Mouse (Mus musculus) hindbrain, embryonic 13.5 days (tissue): ENCODE results near the gene Eefsec. TPM values are rescaled to one million over a fixed set of nuclear protein-coding genes. Genes with fewer than 3 reads are reported as not detected.
A peak's percentile ranks its signal among the peaks of the same experiment; 100 is the strongest.

Experiments
- ATAC-seq: fragments of 200-750 bp; cut with Nextera tagmentation; 2 replicates; pipeline ENCODE4 v1.8.0; 2017; ENCODE audit warnings: moderate TSS enrichment; ENCODE audit not compliant: low FRiP score
- H3K27ac ChIP-seq: fragments of 300-500 bp; sonication (generic); 2 replicates; pipeline ENCODE4 v1.5.1; 2015; ENCODE audit warnings: inconsistent platforms, mild to moderate bottlenecking, moderate library complexity
- H3K27me3 ChIP-seq: fragments of 300-500 bp; sonication (generic); 2 replicates; pipeline ENCODE4 v1.6.1; 2015; ENCODE audit warnings: mild to moderate bottlenecking, inconsistent platforms
- H3K36me3 ChIP-seq: fragments of 300-500 bp; sonication (generic); 2 replicates; pipeline ENCODE4 v1.6.1; 2015; ENCODE audit warnings: mild to moderate bottlenecking, inconsistent platforms
- H3K4me1 ChIP-seq: fragments of 300-500 bp; sonication (generic); replicated peaks from 2 replicates; pipeline ENCODE4 v1.6.1; 2015; ENCODE audit warnings: inconsistent platforms
- H3K4me2 ChIP-seq: fragments of 300-500 bp; sonication (generic); 2 replicates; pipeline ENCODE4 v1.6.1; 2015; ENCODE audit warnings: inconsistent platforms, mild to moderate bottlenecking, moderate library complexity
- H3K4me3 ChIP-seq: fragments of 300-500 bp; sonication (generic); 2 replicates; pipeline ENCODE4 v1.5.1; 2015; ENCODE audit warnings: mild to moderate bottlenecking, inconsistent platforms
- H3K9ac ChIP-seq: fragments of 300-500 bp; sonication (generic); 2 replicates; pipeline ENCODE4 v1.6.1; 2015; ENCODE audit warnings: mild to moderate bottlenecking, inconsistent platforms
- H3K9me3 ChIP-seq: fragments of 300-500 bp; sonication (generic); 2 replicates; pipeline ENCODE4 v1.6.1; 2016; ENCODE audit warnings: inconsistent platforms
- WGBS: fragments of 180-500 bp; shearing (Covaris S2); methylation state at CpG from one replicate; pipeline ENCODE4 v1.1.7; 2015; 5-methylcytosine and 5-hydroxymethylcytosine counted together
- polyA plus RNA-seq: library from polyadenylated mRNA; unstranded; fragments of >200 nt; fragmentation: Nextera tagmentation; extraction: Ambion mirVana; gene quantifications from 2 replicates; pipeline ENCODE4 v1.2.1, GENCODE M21; 2015

Gene Eefsec
- polyA plus RNA-seq, 1 experiment from 2014 or later = 25.2 TPM

DNA sequence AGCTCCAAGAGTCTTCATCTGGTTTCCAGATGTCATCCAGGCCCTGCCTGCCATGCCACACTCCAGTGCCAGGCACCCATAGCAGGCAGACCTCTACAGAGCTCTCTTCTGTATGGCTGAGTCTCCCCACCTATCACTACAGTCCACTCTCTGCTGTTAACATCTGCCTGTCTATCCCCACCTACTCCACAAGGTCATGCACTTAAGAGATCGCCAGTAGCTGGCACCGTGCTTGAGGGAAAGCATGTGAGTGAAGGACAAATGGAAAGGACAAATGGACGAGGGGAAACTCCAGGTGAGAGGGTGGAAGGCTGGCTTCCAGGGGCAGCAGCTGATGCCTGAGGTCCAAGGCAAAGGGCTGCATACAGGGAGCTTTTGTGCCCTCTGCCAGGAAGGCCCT is 90.5 kb downstream of the Eefsec start:
- peaks cover 4% of the 10 kb centered on the region for H3K9me3 ChIP-seq
- H3K4me1 ChIP-seq = no peaks in the 10 kb centered on the region
- H3K4me2 ChIP-seq = no peak overlapping the region
- H3K27ac ChIP-seq = no peak overlapping the region
- ATAC-seq = no peak
- no peaks in the 10 kb centered on the region for H3K27me3 ChIP-seq
- no peak overlapping the region for H3K9ac ChIP-seq
- WGBS = 82% methylated on average over 3 of the region's 3 CpGs
- no peak overlapping the region for H3K4me3 ChIP-seq
- peaks cover 10% of the 10 kb centered on the region for H3K36me3 ChIP-seq

DNA sequence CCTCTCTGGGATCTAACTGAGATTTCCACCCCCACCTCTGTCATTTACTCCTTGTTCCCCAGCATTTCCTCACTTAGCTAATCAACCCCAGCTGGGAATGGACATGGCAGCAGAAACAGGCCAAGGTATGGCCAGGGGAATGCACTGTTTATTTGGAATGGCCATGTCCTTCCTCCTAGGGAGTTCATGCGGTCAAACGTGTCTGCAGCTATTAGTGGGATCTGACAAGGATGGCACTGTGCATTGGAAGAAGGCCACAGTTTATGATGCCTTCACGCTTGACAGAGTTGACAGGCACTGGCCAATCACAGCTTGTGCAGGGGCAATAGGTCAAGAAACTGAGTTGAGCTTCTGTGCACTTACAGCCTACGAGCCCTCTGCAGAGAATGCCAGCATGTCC is 93.8 kb downstream of the Eefsec start:
- Histone ChIP-seq H3K27ac (no peak overlapping the region), H3K27me3 (no peaks in the 10 kb centered on the region), H3K4me1 (no peaks in the 10 kb centered on the region), H3K9ac (no peak overlapping the region), H3K9me3 (no peaks in the 10 kb centered on the region), H3K36me3 (peaks cover 7% of the 10 kb centered on the region), H3K4me3 (no peak overlapping the region), H3K4me2 (no peak overlapping the region)
- no peak for ATAC-seq
- 65% methylated on average over 4 of the region's 4 CpGs for WGBS

DNA sequence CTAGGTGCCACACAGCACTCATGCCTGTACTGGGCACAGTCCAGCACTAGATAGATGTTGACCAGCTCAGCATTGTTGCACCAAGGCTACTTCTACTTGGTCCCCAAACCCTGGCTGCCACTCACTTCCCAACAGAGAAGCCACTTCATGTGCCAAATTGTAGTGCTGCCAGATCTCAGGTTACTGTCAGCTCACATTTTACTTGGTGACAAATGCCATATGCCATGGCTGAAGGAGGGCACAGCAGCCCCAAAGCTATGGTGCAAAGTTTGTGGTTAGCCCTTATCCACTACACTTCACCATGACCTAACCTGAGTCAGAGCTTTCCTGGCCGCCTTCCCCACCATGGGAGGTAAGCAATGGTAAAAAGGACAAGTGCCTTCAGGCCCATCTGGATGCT is 99.6 kb downstream of the Eefsec start:
- WGBS = 92% methylated on average over 1 of the region's 1 CpGs
- Histone ChIP-seq H3K27ac (no peak overlapping the region), H3K27me3 (no peaks in the 10 kb centered on the region), H3K4me1 (peaks cover 42% of the 10 kb centered on the region), H3K9me3 (no peaks in the 10 kb centered on the region), H3K36me3 (peaks cover 3% of the 10 kb centered on the region; the same call in 1 of the 2 replicates), H3K4me2 (no peak overlapping the region), H3K4me3 (no peak overlapping the region), H3K9ac (no peak overlapping the region)
- no peak for ATAC-seq

DNA sequence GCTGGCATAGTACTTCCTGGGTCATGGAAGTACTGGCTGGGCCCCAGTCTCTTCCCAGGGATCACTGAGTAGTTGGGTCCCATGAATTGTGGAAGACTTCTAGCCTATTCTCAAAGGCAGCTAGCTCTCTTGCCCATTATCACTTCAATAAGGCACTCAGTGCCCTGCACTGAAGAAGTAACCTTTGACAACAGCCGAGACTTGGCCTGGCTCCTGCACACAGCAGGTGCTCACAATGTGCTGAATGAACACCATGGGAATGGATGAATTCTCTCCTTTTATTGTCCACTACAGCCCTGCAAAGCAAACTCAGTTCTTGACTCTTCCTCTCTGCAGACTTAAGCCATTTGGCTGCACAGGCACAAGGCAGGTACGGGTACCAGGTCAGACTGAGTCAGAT is 101.0 kb downstream of the Eefsec start:
- no peaks in the 10 kb centered on the region for H3K9me3 ChIP-seq
- H3K4me2 ChIP-seq = no peak overlapping the region
- ATAC-seq = no peak
- no peak overlapping the region for H3K4me3 ChIP-seq
- 54% methylated on average over 2 of the region's 2 CpGs for WGBS
- H3K27ac ChIP-seq = no peak overlapping the region
- peaks cover 46% of the 10 kb centered on the region for H3K4me1 ChIP-seq
- 0 out of 2 replicates have a peak, but pooled peaks cover 3% of the 10 kb centered on the region for H3K27me3 ChIP-seq
- no peak overlapping the region for H3K9ac ChIP-seq
- H3K36me3 ChIP-seq = peaks cover 3% of the 10 kb centered on the region; the same call in 1 of the 2 replicates

GRCm38 (mm10) chr6:88343485-88344450 is 102.6 kb downstream of the Eefsec start:
- no peaks in the 10 kb centered on the region for H3K9me3 ChIP-seq
- H3K36me3 ChIP-seq = no peaks in the 10 kb centered on the region
- H3K27ac ChIP-seq = peak overlapping the region; percentile 79
- ATAC-seq = peak; percentile 86
- WGBS = 40% methylated on average over 7 of the region's 7 CpGs
- no peak overlapping the region for H3K4me3 ChIP-seq
- 0 out of 2 replicates have a peak, but pooled peaks cover 3% of the 10 kb centered on the region for H3K27me3 ChIP-seq
- H3K4me1 ChIP-seq = peaks cover 51% of the 10 kb centered on the region
- peak overlapping the region; percentile 55 for H3K9ac ChIP-seq
- H3K4me2 ChIP-seq = no peak overlapping the region

- Histone ChIP-seq H3K9me3 (no peaks in the 10 kb centered on the region), H3K4me1 (peaks cover 51% of the 10 kb centered on the region), H3K27ac (peak overlapping the region; percentile 79), H3K4me2 (no peak overlapping the region), H3K4me3 (no peak overlapping the region), H3K9ac (peak overlapping the region; percentile 55; the same call in 1 of the 2 replicates), H3K36me3 (no peaks in the 10 kb centered on the region), H3K27me3 (0 out of 2 replicates have a peak, but pooled peaks cover 3% of the 10 kb centered on the region)
- ATAC-seq = peak; percentile 41; the same call in 1 of the 2 replicates
- WGBS = 86% methylated on average over 3 of the region's 3 CpGs
These were observed 103.4 kb downstream of the Eefsec start for GRCm38 (mm10) chr6:88342965-88343364.

DNA sequence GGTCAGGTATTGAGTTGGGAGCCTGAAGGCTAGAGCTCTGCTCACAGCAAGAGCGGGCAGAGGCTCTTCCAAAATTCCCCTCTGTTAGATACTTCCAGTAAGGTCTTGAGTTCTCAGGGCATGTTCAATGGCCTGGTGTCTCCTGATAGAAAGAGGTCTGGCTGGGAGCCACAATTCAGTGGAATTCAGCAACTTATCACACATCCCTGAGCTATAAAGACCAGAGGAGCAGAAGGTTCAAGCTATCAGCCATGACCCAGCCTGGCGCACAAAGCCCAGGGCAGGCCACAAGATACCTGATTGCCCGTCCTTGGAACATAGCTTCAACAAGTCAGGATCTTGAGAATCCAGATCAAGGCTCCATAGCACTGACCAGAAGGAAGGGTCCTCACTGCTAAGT is 105.2 kb downstream of the Eefsec start:
- Histone ChIP-seq H3K9me3 (no peaks in the 10 kb centered on the region), H3K36me3 (no peaks in the 10 kb centered on the region), H3K4me1 (peaks cover 48% of the 10 kb centered on the region), H3K4me3 (no peak overlapping the region), H3K4me2 (no peak overlapping the region), H3K9ac (no peak overlapping the region), H3K27ac (no peak overlapping the region), H3K27me3 (0 out of 2 replicates have a peak, but pooled peaks cover 3% of the 10 kb centered on the region)
- ATAC-seq = no peak
- WGBS = 92% methylated on average over 3 of the region's 3 CpGs

DNA sequence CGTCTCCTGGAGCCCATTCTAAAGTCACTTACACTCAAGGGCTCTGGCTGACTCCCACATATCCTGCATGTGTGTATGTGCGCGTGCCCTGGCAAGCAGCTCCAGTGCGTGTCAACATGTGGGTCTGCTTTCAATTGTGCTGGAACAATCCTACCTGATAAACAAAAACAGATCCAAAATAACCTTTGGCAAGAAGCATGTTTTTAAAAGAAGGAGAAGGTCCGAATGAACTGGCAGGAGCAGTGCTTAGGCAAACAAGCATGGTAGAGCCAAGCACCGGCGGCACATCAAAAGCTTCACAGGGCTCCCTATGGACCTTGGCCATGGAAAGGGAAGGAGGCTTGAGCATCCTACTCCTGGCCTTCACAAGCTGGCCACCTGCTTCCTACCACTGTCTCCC is 105.6 kb downstream of the Eefsec start:
- Histone ChIP-seq H3K4me1 (peaks cover 44% of the 10 kb centered on the region), H3K9me3 (no peaks in the 10 kb centered on the region), H3K27me3 (0 out of 2 replicates have a peak, but pooled peaks cover 3% of the 10 kb centered on the region), H3K9ac (no peak overlapping the region), H3K27ac (no peak overlapping the region), H3K36me3 (no peaks in the 10 kb centered on the region), H3K4me2 (no peak overlapping the region), H3K4me3 (no peak overlapping the region)
- no peak for ATAC-seq
- 91% methylated on average over 7 of the region's 7 CpGs for WGBS

DNA sequence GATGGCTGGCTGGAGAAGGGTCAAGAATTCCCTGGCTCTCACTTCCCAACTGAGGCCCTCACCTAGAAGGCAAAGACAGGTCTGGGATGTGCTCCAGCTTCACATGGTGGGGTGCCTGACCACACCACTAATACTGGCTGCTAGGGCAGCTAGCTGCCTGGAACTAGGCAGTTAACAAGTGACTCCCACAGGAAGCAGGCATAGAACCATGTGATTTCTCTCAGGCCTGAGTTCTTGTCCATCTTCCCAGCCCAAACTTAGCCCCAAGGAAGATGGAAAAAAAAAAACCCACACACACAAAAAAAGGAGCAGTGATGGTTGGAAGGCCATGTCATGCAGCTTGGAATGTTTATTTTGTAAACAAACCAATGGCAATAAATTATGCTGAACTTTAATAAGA is 117.0 kb downstream of the Eefsec start:
- H3K4me2 ChIP-seq = no peak overlapping the region

DNA sequence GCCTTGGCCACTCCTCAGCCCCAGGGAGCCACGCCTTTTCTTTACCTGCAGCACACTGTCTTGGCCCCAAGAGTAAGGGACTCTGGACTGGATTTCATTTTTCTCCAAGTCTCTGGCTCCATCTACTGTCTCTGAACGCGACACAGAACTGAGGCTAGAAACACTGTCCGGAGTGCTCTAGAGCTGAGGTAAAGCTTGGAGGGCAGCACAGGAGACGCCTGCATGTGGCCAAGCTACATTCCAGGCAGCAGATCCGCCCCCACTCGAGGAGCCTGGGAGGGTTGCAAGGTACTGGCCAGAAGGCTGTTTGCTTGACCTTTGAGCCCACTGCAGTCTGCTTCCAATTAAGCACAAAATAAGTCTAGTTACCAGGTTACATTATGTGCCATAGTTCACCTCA is 124.5 kb downstream of the Eefsec start:
- ATAC-seq = no peak
- Histone ChIP-seq H3K4me2 (no peak overlapping the region), H3K4me3 (no peak overlapping the region), H3K27me3 (no peaks in the 10 kb centered on the region), H3K9me3 (no peaks in the 10 kb centered on the region), H3K36me3 (no peaks in the 10 kb centered on the region), H3K27ac (no peak overlapping the region), H3K4me1 (no peaks in the 10 kb centered on the region), H3K9ac (no peak overlapping the region)
- 53% methylated on average over 7 of the region's 7 CpGs for WGBS

More for the DNA sequence above, 117.0 kb downstream of the Eefsec start:
- H3K4me1 ChIP-seq = no peaks in the 10 kb centered on the region
- no peak overlapping the region for H3K4me3 ChIP-seq
- no peak for ATAC-seq
- no peaks in the 10 kb centered on the region for H3K9me3 ChIP-seq
- H3K27me3 ChIP-seq = no peaks in the 10 kb centered on the region
- peaks cover 13% of the 10 kb centered on the region for H3K36me3 ChIP-seq
- no peak overlapping the region for H3K9ac ChIP-seq
- H3K27ac ChIP-seq = no peak overlapping the region

DNA sequence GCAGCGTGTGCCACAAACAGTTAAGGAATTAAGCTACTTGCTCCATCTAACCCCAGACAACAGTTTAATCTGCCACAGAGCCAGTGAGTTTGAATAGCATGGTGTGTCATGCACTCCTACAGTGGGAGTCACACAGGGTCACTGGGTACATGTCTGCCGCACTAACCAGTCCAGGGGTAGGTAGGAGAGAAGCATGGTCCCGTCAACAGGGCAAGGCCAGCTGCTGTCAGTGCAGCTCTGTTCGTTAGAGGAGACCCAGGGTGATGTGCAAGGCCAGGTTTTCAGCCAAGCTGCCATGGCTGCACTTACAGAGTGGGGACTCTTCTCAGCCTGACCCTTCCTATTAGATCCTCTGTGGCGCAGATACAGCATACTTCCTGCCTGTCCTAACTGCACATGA is 125.1 kb downstream of the Eefsec start:
- Histone ChIP-seq H3K4me1 (no peaks in the 10 kb centered on the region), H3K9me3 (no peaks in the 10 kb centered on the region), H3K4me3 (no peak overlapping the region), H3K4me2 (no peak overlapping the region), H3K36me3 (no peaks in the 10 kb centered on the region), H3K27ac (no peak overlapping the region), H3K9ac (no peak overlapping the region), H3K27me3 (no peaks in the 10 kb centered on the region)
- ATAC-seq = no peak
- WGBS = 78% methylated on average over 5 of the region's 5 CpGs

- Histone ChIP-seq H3K9me3 (no peaks in the 10 kb centered on the region), H3K27ac (no peak overlapping the region), H3K9ac (no peak overlapping the region), H3K36me3 (no peaks in the 10 kb centered on the region), H3K4me1 (peaks cover 11% of the 10 kb centered on the region), H3K4me3 (no peak overlapping the region), H3K4me2 (no peak overlapping the region), H3K27me3 (no peaks in the 10 kb centered on the region)
- 90% methylated on average over 1 of the region's 1 CpGs for WGBS
- no peak for ATAC-seq
These were observed 126.6 kb downstream of the Eefsec start for GRCm38 (mm10) chr6:88319735-88320134.

DNA sequence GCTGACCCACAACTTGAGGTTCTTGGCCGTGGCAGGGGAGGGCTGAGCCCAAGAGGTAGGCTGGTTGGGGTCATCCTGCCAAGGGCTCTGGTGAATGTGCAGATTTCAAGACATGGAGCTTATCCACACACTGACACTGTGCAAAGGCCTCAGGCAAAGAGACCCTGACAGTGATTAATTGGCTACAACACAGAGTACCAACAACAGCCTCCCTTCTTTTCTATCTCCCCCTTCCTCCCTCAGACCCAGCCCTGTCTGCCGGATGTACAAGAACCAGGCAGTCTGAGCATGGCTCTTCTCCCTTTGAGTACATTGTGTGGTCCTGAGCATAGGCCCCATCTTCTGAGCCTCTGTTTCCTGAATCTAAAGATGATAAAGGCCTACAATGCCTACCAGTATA is 131.0 kb downstream of the Eefsec start:
- no peaks in the 10 kb centered on the region for H3K9me3 ChIP-seq
- H3K9ac ChIP-seq = no peak overlapping the region
- no peaks in the 10 kb centered on the region; the same call in 1 of the 2 replicates for H3K36me3 ChIP-seq
- H3K4me1 ChIP-seq = peaks cover 25% of the 10 kb centered on the region
- peak overlapping the region; percentile 55; the same call in 1 of the 2 replicates for H3K27ac ChIP-seq
- no peak overlapping the region for H3K4me3 ChIP-seq
- peak; percentile 87 for ATAC-seq
- H3K4me2 ChIP-seq = no peak overlapping the region
- no peaks in the 10 kb centered on the region for H3K27me3 ChIP-seq
- 31% methylated on average over 2 of the region's 2 CpGs for WGBS
